Mouse (Mus musculus): ENCODE measurements around the gene Ppp1r1b.

DNA sequence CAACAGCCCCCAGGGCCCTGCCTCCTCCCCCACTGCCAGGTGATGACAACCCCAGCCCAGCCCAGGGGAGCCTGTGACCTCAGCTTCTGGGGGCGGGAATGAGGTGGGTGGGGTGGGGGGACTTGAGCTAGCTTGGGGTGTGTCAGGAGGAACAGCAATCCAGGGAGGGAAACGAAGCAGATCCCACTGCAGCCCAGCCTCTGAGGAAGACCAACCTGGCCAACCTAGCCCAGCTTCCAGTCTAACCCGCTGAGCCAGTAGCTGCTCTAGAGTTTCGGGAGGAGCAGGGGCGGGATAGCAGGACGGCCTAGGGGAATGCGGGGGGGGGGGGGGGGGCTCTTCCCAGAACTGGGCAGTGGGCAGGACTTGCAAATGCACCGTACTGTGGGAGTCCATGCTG, 43.8 kb downstream of the Ppp1r1b start:
- no peak for TF ChIP-seq GATA1 (IDR thresholded peaks at IDR 0.05; ENCODE audit: borderline replicate concordance, low read length)
- TF ChIP-seq FLI1 (IDR thresholded peaks at IDR 0.05; ENCODE audit: low read length), result no peak

All from megakaryocyte, embryonic 14.5 days (primary cell).